Mouse (Mus musculus) limb, embryonic 12.5 days (tissue): ENCODE measurements around the gene Ifit3. TPM values are rescaled to one million over a fixed set of nuclear protein-coding genes. Genes with fewer than 3 reads are reported as not detected.

Experiments
- ATAC-seq: fragments of 200-750 bp; cut with Nextera tagmentation; 2 replicates; pipeline ENCODE4 v1.8.0; 2017; ENCODE audit warnings: low read depth, moderate TSS enrichment; ENCODE audit not compliant: insufficient number of reproducible peaks, insufficient read depth, low FRiP score, low TSS enrichment
- H3K27ac ChIP-seq: fragments of 300-500 bp; sonication (generic); 2 replicates; pipeline ENCODE4 v1.5.1; 2016; ENCODE audit warnings: mild to moderate bottlenecking, moderate library complexity
- H3K27me3 ChIP-seq: fragments of 300-500 bp; sonication (generic); 2 replicates; pipeline ENCODE4 v1.6.1; 2016; ENCODE audit warnings: mild to moderate bottlenecking, moderate library complexity
- H3K36me3 ChIP-seq: fragments of 300-500 bp; sonication (generic); 2 replicates; pipeline ENCODE4 v1.6.1; 2016; ENCODE audit warnings: mild to moderate bottlenecking, moderate library complexity
- H3K4me1 ChIP-seq: fragments of 300-500 bp; sonication (generic); replicated peaks from 2 replicates; pipeline ENCODE4 v1.6.1; 2016
- H3K4me2 ChIP-seq: fragments of 300-500 bp; sonication (generic); 2 replicates; pipeline ENCODE4 v1.6.1; 2016; ENCODE audit warnings: mild to moderate bottlenecking, moderate library complexity
- H3K4me3 ChIP-seq: fragments of 300-500 bp; sonication (generic); replicated peaks from 2 replicates; pipeline ENCODE4 v1.5.1; 2016; ENCODE audit warnings: mild to moderate bottlenecking
- H3K9ac ChIP-seq: fragments of 300-500 bp; sonication (generic); replicated peaks from 2 replicates; pipeline ENCODE4 v1.6.1; 2016; ENCODE audit warnings: mild to moderate bottlenecking, moderate library complexity
- H3K9me3 ChIP-seq: fragments of 300-500 bp; sonication (generic); 2 replicates; pipeline ENCODE4 v1.6.1; 2016; ENCODE audit warnings: mild to moderate bottlenecking, moderate library complexity
- WGBS: fragments of 180-500 bp; shearing (Covaris S2); methylation state at CpG from one replicate; pipeline ENCODE4 v1.1.7; 2016; 5-methylcytosine and 5-hydroxymethylcytosine counted together
- polyA plus RNA-seq: library from polyadenylated mRNA; unstranded; fragments of >200 nt; fragmentation: Nextera tagmentation; extraction: Ambion mirVana; gene quantifications from 2 replicates; pipeline ENCODE4 v1.2.1, GENCODE M21; 2016

Gene Ifit3
- polyA plus RNA-seq, 1 experiment from 2014 or later, result 2.1 TPM

GRCm38 (mm10) chr19:34620871-34621270, 37.5 kb downstream of the Ifit3 start:
- no peak overlapping the region for H3K4me2 ChIP-seq
- H3K4me1 ChIP-seq, result no peaks in the 10 kb centered on the region
- no peaks in the 10 kb centered on the region for H3K36me3 ChIP-seq
- WGBS, result 89% methylated on average over 5 of the region's 5 CpGs
- H3K27me3 ChIP-seq, result no peaks in the 10 kb centered on the region
- no peak overlapping the region for H3K4me3 ChIP-seq
- no peaks in the 10 kb centered on the region for H3K9me3 ChIP-seq
- no peak for ATAC-seq
- H3K27ac ChIP-seq, result no peak overlapping the region
- no peak overlapping the region for H3K9ac ChIP-seq

- Histone ChIP-seq H3K36me3 (no peaks in the 10 kb centered on the region), H3K9ac (no peak overlapping the region), H3K27me3 (no peaks in the 10 kb centered on the region), H3K27ac (no peak overlapping the region), H3K4me1 (no peaks in the 10 kb centered on the region), H3K4me3 (no peak overlapping the region), H3K4me2 (no peak overlapping the region), H3K9me3 (no peaks in the 10 kb centered on the region)
- WGBS, result 92% methylated on average over 6 of the region's 6 CpGs
- no peak for ATAC-seq
These were observed 40.5 kb downstream of the Ifit3 start for GRCm38 (mm10) chr19:34623781-34624180.

- H3K4me3 ChIP-seq, result no peak overlapping the region
- H3K27me3 ChIP-seq, result no peaks in the 10 kb centered on the region
- no peak for ATAC-seq
- no peaks in the 10 kb centered on the region for H3K4me1 ChIP-seq
- no peak overlapping the region for H3K4me2 ChIP-seq
- no peaks in the 10 kb centered on the region for H3K36me3 ChIP-seq
- H3K9me3 ChIP-seq, result no peaks in the 10 kb centered on the region
- 82% methylated on average over 4 of the region's 4 CpGs for WGBS
- no peak overlapping the region for H3K27ac ChIP-seq
- no peak overlapping the region for H3K9ac ChIP-seq
These were observed 41.3 kb downstream of the Ifit3 start for GRCm38 (mm10) chr19:34624663-34625062.

GRCm38 (mm10) chr19:34627496-34627895, 44.2 kb downstream of the Ifit3 start:
- ATAC-seq, result no peak
- Histone ChIP-seq H3K36me3 (no peaks in the 10 kb centered on the region), H3K27me3 (no peaks in the 10 kb centered on the region), H3K27ac (no peak overlapping the region), H3K9ac (no peak overlapping the region), H3K4me3 (no peak overlapping the region), H3K4me1 (no peaks in the 10 kb centered on the region), H3K4me2 (no peak overlapping the region), H3K9me3 (no peaks in the 10 kb centered on the region)
- WGBS, result 50% methylated on average over 2 of the region's 2 CpGs

GRCm38 (mm10) chr19:34631487-34631886, 48.2 kb downstream of the Ifit3 start:
- no peak overlapping the region for H3K9ac ChIP-seq
- H3K27me3 ChIP-seq, result no peaks in the 10 kb centered on the region
- no peak for ATAC-seq
- no peak overlapping the region for H3K27ac ChIP-seq
- no peaks in the 10 kb centered on the region for H3K9me3 ChIP-seq
- no peaks in the 10 kb centered on the region for H3K36me3 ChIP-seq
- H3K4me3 ChIP-seq, result no peak overlapping the region
- H3K4me2 ChIP-seq, result no peak overlapping the region
- no peaks in the 10 kb centered on the region for H3K4me1 ChIP-seq

- WGBS, result 82% methylated on average over 2 of the region's 2 CpGs
- Histone ChIP-seq H3K9ac (no peak overlapping the region), H3K36me3 (no peaks in the 10 kb centered on the region), H3K27me3 (peaks cover 3% of the 10 kb centered on the region; the same call in 1 of the 2 replicates), H3K4me3 (no peak overlapping the region), H3K4me2 (no peak overlapping the region), H3K9me3 (no peaks in the 10 kb centered on the region), H3K27ac (no peak overlapping the region), H3K4me1 (no peaks in the 10 kb centered on the region)
- no peak for ATAC-seq
These were observed 50.2 kb downstream of the Ifit3 start for GRCm38 (mm10) chr19:34633484-34633883.

GRCm38 (mm10) chr19:34636933-34637557, 53.7 kb downstream of the Ifit3 start:
- peak; percentile 82 for ATAC-seq
- no peak overlapping the region for H3K4me2 ChIP-seq
- 14% methylated on average over 3 of the region's 3 CpGs for WGBS
- no peak overlapping the region for H3K27ac ChIP-seq
- H3K4me1 ChIP-seq, result no peaks in the 10 kb centered on the region
- no peak overlapping the region for H3K4me3 ChIP-seq
- no peak overlapping the region for H3K9ac ChIP-seq
- H3K27me3 ChIP-seq, result peaks cover 3% of the 10 kb centered on the region; the same call in 1 of the 2 replicates
- no peaks in the 10 kb centered on the region for H3K36me3 ChIP-seq
- no peaks in the 10 kb centered on the region for H3K9me3 ChIP-seq

Other genes starting within 250 kb of the Ifit3 start
- gene Ch25h, start 108.4 kb upstream of the Ifit3 start, polyA plus RNA-seq, result 5.4 and 9.6 TPM in 2 replicates
- 25.9 and 27.9 TPM in 2 replicates for gene Lipa, start 56.1 kb upstream of the Ifit3 start, polyA plus RNA-seq
- gene Ifit2, start 32.8 kb upstream of the Ifit3 start, polyA plus RNA-seq, result 9.0 and 10.3 TPM in 2 replicates
- 0.21 and 0.40 TPM in 2 replicates for gene Ifit1bl1, start 18.4 kb downstream of the Ifit3 start, polyA plus RNA-seq
- 0.67 and 1.1 TPM in 2 replicates for gene Ifit3b, start 24.4 kb downstream of the Ifit3 start, polyA plus RNA-seq
- gene Ifit1bl2, start 57.2 kb downstream of the Ifit3 start, polyA plus RNA-seq, result 0.14 and 0.18 TPM in 2 replicates
- gene Ifit1, start 57.3 kb downstream of the Ifit3 start, polyA plus RNA-seq, result 0.39 and 0.60 TPM in 2 replicates
- gene Slc16a12, start 163.8 kb downstream of the Ifit3 start, polyA plus RNA-seq, result 0.66 and 0.79 TPM in 2 replicates